Mouse (Mus musculus): ENCODE measurements around the gene Fam118b.

Gene Fam118b

DNA sequence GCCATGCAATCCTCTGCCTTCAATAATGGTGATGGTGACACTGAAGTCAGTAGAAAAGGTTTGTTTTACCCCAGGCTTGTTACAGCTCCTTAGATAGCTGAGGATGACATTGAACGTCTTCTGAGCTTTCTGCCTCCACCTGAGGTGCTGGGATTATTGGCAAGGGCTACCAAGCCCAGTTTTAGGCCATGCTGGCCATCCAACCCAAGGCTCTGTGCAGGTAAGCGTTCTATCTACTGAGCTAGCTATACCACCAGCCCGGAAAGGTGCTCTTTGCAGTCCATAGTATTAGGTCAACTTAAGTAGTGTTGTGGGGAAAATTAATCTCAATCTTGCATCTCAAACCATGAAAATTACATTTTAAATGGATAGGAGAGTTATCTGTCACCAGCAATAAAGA lies 70.0 kb downstream of the Fam118b start:
- no peak for DNase-seq (ENCODE audit: low spot score)

DNA sequence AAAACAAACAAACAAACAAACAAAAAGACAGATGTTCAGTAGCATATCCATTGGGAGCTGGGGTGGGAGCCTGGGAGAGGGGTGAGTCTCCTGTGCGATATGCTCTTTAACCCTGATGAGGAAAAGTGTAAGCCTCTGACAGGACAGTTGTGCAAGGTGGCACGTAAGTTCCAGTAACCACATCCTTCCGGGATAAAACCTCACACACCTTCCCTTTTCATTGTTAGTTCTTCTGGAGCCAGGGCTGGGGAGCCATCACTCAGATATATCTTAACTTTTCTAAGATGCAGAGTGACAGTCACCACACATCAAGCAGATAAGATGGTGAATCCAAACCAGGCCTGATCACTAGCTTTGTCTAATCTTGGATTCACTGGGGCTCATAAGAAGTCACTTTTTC lies 73.6 kb downstream of the Fam118b start:
- no peak for DNase-seq (ENCODE audit: low spot score)

- no peak for DNase-seq (ENCODE audit: low spot score)
These were observed 74.5 kb downstream of the Fam118b start for GRCm38 (mm10) chr9:35192983-35193542.

GRCm38 (mm10) chr9:35188700-35189099 lies 78.9 kb downstream of the Fam118b start:
- DNase-seq (ENCODE audit: low spot score) = no peak

- DNase-seq (ENCODE audit: low spot score) = no peak
These were observed 80.2 kb downstream of the Fam118b start for GRCm38 (mm10) chr9:35187351-35187903.

DNA sequence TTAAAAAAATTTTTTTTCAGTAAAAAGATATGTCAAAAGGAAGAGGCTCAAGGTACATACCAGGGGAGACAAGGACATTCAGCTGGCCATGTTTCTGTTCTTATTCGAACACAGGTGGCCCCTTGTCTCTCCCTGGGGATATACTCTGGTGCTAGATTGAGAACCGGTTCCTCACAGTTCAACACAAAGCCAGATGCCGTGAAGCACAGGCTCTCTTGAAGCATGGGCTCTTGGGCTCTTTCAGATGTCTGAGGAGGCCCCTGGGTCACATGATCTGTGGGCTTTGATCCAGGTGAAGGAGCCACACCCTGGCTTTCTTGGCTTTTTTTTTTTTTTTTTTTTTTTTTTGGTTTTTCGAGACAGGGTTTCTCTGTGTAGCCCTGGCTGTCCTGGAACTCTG lies 81.2 kb downstream of the Fam118b start:
- no peak for DNase-seq (ENCODE audit: low spot score)

DNA sequence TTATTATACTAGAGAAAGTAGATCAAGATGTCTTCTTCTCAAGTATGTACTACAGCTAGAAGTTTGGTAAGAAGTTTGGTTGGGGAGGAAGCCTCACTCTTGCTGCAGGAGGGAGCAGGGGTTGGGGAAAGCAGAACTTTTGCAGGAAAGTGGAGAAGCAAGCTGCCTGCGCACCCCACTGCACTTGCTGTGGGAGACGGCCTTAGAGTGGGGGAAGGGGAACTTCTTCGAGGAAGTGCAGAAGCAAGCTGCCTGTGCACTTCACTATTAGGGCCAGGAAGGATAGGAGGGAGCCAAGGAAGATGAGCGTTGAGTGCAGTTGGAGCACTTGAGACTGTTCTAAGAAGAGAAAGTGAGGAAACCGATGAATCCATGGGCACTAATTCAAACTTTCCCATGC lies 84.2 kb downstream of the Fam118b start:
- DNase-seq (ENCODE audit: low spot score) = no peak

DNA sequence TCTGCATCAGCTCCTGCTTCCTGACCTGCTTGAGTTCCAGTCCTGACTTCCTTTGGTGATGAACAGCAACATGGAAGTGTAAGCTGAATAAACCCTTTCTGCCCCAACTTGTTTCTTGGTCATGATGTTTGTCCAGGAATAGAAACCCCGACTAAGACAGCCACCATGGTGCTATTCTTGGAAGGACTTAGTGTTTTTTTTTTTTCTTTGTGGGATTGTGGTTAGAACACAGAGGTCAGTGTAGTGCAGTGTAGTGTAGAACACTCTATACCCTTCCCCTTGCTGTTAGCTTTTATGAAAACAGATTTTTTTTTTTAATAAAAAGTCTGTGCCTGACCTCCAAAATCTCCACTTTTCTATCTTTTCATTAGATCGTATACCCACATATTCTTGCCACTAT lies 84.8 kb downstream of the Fam118b start:
- DNase-seq (ENCODE audit: low spot score) = no peak

DNA sequence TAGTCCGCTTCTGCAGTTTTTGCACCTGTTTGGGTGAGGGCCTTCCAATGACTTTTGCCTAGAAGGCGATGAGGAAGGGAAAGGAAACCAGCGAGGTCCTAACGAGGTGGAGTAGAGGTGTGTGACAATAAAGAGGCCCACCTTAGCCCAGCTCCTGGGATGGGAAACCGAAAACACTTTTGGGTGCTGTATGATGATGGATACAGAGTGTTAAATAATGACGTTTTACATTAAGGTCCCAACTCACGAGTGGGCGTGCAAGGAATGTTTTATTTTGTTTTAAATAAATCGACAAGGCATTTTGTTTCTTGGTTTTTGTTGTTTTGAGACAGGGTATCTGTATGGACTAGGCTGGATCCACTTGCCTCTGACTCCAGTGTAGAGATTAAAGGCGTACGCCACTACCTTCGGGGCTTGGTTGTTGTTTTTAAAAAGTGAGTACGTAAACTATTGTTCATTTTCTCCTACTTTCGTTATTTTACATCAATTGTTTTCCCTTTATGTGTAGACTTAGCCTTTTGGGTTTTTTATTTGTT lies 91.4 kb downstream of the Fam118b start:
- no peak for DNase-seq (ENCODE audit: low spot score)

GRCm38 (mm10) chr9:35175251-35176123 lies 92.1 kb downstream of the Fam118b start, which contains the start of gene Dcps:
TSS of gene Dcps (minus strand) at chr9:35176061.
- DNase-seq (ENCODE audit: low spot score) = peak; percentile 94

DNA sequence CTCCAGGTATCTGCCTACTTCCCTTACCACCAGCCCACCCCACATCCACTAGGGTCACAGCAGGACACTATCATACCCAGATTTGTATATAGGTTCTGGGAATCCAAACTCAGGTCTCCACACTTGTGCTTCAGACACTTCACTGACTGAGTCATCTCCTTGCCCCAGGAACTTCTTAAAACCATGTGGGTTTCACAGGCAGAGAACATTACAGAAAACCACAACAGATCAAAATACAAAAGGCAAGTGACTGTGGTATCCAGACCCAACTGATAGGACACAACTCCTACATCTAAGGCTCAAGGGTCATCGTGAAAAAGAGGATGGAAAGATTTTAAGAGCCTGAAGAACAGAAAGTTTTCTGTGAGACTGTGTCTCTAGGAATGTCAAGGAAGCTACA lies 94.3 kb downstream of the Fam118b start:
- no peak for DNase-seq (ENCODE audit: low spot score)

DNA sequence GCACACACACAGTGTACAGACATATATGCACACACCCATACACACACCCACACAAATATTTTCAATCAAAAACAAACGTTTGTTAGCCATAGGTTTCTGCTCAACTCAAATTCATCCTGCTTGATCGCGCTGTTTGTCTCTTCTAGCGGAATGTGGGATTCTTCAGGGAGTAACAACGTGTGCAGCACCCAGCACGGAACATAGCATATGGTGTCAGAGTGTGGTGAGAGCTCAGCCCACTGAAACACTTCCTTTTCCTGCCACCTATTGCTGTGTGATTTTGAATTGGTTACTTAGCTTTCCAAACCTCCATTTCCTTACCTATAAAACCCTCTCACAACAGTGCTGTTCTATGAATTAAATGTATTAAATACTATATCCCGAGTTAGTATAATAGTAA lies 97.5 kb downstream of the Fam118b start:
- no peak for DNase-seq (ENCODE audit: low spot score)
